12 mouse cellular contexts compared by ENCODE assay signal in the genomic region with DNA sequence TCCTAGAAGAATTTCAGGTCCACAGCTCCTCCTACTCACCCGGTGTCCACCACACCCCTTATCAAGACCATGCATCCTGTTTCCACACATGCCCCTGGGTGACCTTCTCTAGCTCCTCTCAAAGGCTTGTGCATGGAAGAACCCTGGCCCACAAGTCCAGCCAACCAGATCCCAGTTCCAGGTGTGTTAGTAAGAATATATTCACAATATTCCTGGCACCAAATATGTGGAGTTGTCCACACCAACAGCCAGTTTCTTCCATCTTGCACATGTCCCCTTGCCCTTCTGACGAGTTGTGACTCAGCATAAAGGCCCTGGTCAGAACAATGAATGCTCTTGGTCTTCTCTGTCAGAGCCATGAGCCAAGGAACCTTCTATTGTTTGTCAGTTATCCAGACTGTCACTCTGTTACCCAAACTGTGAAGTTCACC. TPM values are rescaled to one million over a fixed set of nuclear protein-coding genes. Genes with fewer than 3 reads are reported as not detected.
DNase-seq lines count a peak whose midpoint lies in the region; ATAC-seq and TF ChIP-seq lines count a peak whose summit lies in the region.
"Had no signal": no experiment of that assay in that cellular context is flagged by ENCODE, and none has a peak within 500 bp of the region (broad histone marks: within the 10 kb centered on the region; RNA-seq: fewer than 3 reads in every experiment).

No protein-coding gene starts in this region.

- no peaks in the 10 kb centered on the region for H3K27me3 ChIP-seq in kidney, embryonic 16.5 days (ENCODE audit: insufficient read depth, low read length)

- 81% methylated on average over 2 of the region's 2 CpGs for WGBS in kidney, embryonic 16.5 days

- H3K9ac ChIP-seq in kidney, embryonic 16.5 days (replicated peaks; ENCODE audit: low read length), result no peak overlapping the region

- H3K4me2 ChIP-seq in kidney, embryonic 16.5 days (replicated peaks; ENCODE audit: low read depth, low read length), result no peak overlapping the region

- no peak overlapping the region for H3K27ac ChIP-seq in kidney, embryonic 16.5 days (ENCODE audit: low read length)
- no peak overlapping the region for H3K27ac ChIP-seq in gastrocnemius, adult 2 months
- H3K27ac ChIP-seq: left cerebral cortex, adult 2 months had no signal

- peak; percentile 65 for ATAC-seq in megakaryocyte, adult 5-6 weeks (ENCODE audit: poor library complexity, severe bottlenecking)
- no peak for ATAC-seq in kidney, embryonic 16.5 days (ENCODE audit: low FRiP score, low TSS enrichment)

- TF ChIP-seq CTCF in gastrocnemius, adult 2 months (IDR thresholded peaks at IDR 0.05), result no peak

- no peaks in the 10 kb centered on the region for H3K4me1 ChIP-seq in kidney, embryonic 16.5 days (ENCODE audit: insufficient read depth, low read length)

- no peaks in the 10 kb centered on the region for H3K9me3 ChIP-seq in kidney, embryonic 16.5 days (ENCODE audit: low read length)

- no peak overlapping the region for H3K4me3 ChIP-seq in kidney, embryonic 16.5 days (ENCODE audit: low read length)
- H3K4me3 ChIP-seq in gastrocnemius, adult 2 months, result no peak overlapping the region
- H3K4me3 ChIP-seq: left cerebral cortex, adult 2 months; myocyte had no signal

- H3K36me3 ChIP-seq in kidney, embryonic 16.5 days (ENCODE audit: insufficient read depth, low read length), result no peaks in the 10 kb centered on the region

- peak; percentile 40 for DNase-seq in 3T3-L1 (ENCODE audit: low read depth, low spot score)
- peak; percentile 39 for DNase-seq in CD4-positive helper T cell, adult 2 months (ENCODE audit: low read depth, low spot score)
- DNase-seq in induced T-regulatory cell, adult 2 months (ENCODE audit: low read depth), result peak; percentile 63
- DNase-seq in kidney, postnatal 4 days, result no peak
- no peak for DNase-seq in gastrocnemius, adult 2 months
- DNase-seq: cerebellum, postnatal 10 days; heart, postnatal 10 days; kidney, adult 9 months had no signal

- intact Hi-C loops in gastrocnemius, adult 2 months (cut with DNase I), result loop anchor here (10.0 kb wide), 1 partner anchor 85 kb away; no protein-coding TSS in a partner anchor

RNA-seq across cellular contexts. Expression of a gene that starts 30.5 kb away (rescaled TPM):
- 343 and 360 TPM in 2 replicates for total RNA-seq in megakaryocyte, adult 5-6 weeks (2015)
- total RNA-seq in megakaryocyte, adult 5-6 weeks (2017), result 145 and 164 TPM in 2 replicates
- 75.2 and 78.0 TPM in 2 replicates for polyA plus RNA-seq in kidney, embryonic 16.5 days (2015; fragmentation: Nextera tagmentation; extraction: Ambion mirVana)
- total RNA-seq in gastrocnemius, adult 2 months (2021), result 10 to 100 TPM; 24.0 to 29.3 TPM

Comparison
In these comparisons a context has a peak if more than half of its experiments do, and no peak if none do; other contexts are left out.
1. DNase-seq: peak in 3T3-L1 (single experiment), CD4-positive helper T cell, adult 2 months (single experiment) and induced T-regulatory cell, adult 2 months (single experiment); none in kidney, postnatal 4 days (0 of 2) and gastrocnemius, adult 2 months (single experiment).
2. RNA of a gene that starts 30.5 kb away (total RNA-seq): 145 to 360 TPM in megakaryocyte, adult 5-6 weeks; 24.0 to 29.3 TPM in gastrocnemius, adult 2 months; every median in the first group is over 4 times any median in the second.